Mouse (Mus musculus): ENCODE results near the gene Sec61a1. TPM values are rescaled to one million over a fixed set of nuclear protein-coding genes. Genes with fewer than 3 reads are reported as not detected.

Gene Sec61a1
- total RNA-seq, 1 experiment from 2014 or later = 94.5 TPM

DNA sequence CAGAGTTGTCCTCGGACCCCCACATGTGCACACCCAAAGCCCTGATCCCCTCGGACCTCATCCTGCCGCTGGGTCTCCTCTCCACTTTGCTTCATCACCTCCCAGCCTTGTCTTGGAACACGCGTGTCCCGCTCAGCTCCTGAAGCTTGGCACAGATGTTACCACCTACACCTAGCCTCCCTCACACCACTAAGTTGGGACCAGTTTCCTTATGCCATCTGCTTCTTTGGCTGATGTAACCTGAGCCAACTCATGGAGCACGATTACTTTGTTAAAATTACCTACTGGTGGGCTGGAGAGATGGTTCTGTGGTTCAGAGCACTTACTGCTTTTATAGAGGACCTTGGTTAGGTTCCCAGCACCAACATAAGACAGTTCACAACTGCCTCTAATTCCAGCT, 3.1 kb upstream of the Sec61a1 start:
- no peak for ATAC-seq (ENCODE audit: extremely low read depth, insufficient number of reproducible peaks, low FRiP score, poor library complexity, severe bottlenecking)

DNA sequence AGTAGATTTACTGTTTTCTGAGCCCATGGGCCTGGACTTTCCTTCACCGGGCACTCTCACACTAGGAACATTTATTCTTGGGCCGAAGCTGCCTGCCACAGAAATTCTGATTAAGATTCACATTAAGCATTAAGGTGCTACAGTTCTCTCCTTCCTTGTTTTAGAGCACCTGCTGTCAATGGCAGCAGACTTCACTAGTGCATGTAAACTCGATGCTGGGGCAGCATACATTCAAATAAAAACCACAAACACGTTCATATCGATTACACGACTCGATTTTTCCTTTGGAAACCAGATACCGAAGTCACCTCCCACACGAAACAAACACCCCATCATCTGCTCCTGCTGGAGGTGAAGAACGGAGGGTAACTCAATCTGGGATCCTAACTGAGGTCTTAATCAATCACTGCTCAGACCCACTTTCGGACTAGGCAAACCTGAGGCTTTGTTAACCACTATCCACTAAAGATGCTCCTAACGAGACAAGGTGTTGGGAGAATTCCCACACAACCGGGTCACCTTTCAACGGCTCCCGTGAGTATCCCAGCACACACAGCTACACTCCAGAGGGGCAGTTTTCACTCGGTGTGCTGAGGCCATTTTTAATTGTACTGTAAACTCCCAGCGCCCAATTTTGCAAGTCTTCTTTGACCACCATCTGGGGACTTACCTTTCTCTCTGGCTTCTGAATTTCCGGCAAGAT, 853 bp downstream of the Sec61a1 start:
- ATAC-seq (ENCODE audit: extremely low read depth, insufficient number of reproducible peaks, low FRiP score, poor library complexity, severe bottlenecking) = no peak

DNA sequence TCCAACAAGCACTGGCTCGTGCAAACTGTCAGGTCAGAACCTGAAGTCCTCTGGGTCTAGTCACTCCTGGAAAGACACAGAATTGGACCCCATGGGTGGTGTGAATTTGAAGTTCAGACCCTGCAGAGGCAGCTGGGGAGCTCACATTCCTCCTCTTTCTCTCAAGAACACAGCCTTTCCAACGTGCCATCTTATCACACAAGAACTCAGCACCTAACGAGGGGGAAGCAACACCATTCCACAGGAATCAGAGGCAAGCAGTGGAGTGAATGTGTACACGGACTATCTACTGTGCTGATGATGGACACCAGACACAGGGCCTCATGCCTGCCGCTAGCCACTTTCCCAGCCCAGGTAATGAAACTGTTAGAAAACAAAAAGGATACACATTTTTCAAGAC, 2.0 kb downstream of the Sec61a1 start:
- ATAC-seq (ENCODE audit: extremely low read depth, insufficient number of reproducible peaks, low FRiP score, poor library complexity, severe bottlenecking) = no peak

DNA sequence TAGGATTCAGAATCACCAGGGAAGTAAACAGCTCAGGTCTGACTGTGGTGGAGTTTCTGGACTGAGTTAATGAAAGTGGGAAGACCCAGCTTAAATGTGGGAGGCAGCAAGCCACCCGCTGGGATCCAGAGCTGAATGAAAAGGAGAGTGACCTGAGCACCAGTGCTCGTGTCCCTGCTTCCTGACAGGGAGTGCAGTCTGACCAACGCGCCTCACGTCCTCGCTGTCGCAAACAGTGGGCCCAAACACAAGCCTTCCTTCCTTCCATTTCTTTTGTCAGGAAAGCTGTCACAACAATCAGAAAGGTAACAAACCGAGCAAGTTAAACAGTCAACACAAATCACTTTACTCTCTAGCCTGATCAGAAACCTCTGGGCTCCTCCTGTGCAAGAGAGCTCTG, 2.7 kb downstream of the Sec61a1 start:
- no peak for ATAC-seq (ENCODE audit: extremely low read depth, insufficient number of reproducible peaks, low FRiP score, poor library complexity, severe bottlenecking)

DNA sequence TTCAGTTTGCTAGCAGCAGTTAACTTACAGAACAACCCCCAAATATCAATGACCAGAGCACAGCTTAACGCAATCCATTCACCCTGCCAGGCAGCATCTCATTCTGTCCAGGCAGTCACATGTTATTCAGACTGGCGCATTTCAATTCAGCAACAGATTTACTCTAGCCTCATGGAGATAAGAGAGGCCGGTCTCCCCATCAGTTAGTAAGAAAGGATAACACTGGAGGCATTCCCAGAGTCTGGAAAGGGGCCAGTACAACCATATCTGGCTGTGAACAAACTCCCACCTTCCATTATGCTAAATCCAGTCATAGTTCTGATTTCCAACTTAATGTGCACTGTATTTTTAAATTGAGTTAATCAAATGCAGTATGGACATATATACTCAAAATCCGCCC, 4.2 kb downstream of the Sec61a1 start:
- ATAC-seq (ENCODE audit: extremely low read depth, insufficient number of reproducible peaks, low FRiP score, poor library complexity, severe bottlenecking) = no peak

DNA sequence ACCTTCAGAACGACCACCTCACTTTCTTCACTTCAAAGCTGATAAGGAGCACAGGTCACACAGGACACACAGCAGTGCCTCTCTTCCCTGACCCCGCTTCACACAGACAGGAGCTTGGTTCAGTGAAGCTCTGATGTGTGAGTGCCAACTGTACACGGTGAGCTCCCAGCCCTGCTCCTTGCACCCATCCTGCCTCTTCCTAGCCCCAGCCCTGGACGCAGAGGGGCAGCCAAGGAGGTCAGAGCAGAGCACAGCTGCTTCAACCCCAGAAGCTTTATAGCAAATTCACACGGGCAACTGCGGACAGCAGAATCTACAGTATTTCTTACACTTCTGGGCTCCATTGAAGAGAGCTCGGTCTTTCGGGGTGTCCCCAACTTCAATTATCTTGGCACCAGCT, 4.7 kb downstream of the Sec61a1 start:
- no peak for ATAC-seq (ENCODE audit: extremely low read depth, insufficient number of reproducible peaks, low FRiP score, poor library complexity, severe bottlenecking)

DNA sequence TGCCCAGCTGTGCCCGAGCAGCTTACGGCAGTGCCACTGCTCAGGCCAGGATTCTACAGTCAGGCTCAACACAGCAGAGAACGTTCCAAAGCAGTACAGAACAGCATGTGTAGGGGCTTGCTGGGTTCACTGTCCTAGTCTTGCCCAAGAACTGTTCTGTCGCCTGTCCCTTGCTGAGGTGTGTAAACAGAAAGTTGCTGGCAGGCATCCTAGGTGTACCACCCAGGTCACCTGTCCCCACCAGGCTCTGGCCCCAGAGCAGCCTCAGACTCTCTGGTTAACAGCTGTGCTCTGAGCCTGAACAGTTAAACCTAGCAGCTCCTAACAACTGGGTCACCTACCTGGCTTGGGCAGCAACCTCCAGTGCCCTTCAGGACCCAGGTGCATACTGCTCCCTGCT, 15.7 kb downstream of the Sec61a1 start:
- ATAC-seq (ENCODE audit: extremely low read depth, insufficient number of reproducible peaks, low FRiP score, poor library complexity, severe bottlenecking) = no peak

DNA sequence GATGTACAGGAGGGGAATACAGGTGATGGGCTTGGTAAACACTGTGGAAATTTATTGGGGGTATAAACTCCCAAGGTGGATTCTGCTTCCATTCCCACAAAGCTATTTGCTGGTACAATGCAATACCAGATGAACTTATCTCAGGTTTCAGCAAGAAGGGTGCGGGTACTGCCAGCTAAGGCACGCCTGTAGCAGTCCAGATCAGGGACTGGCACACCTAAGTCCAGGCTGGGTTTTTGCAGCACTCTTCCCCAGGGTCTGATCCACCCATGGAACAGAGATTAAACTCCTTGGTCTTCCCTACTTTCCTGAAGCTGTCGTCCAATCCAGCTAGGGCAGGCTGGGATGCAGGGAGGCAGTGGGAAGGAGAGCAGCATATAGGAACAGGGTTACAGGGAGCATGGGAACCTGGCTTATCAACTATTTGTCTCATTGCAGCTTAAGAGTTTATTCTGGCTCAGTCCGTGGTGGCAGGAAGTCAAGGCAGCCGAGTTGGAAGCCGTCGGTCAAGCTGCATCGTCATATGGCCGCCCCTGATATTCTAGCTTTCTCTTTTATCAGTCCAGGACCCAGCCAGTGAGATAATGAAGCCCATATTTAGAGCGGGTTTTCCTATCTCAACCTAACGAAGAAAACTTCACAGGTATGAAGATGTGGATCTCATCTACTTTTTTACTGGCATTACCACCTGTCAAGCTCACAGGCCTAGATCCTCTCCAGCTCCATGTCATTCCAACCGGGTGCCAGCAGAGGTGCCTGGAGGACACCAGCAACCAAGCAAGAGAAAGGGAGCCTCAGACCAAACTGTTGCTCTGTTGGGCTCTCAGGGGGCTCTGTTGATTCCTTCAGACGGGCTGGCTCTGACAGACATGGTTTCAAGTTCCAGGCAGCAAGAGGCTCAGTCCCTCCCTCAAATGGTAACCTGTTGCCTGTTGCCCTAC, 16.4 kb downstream of the Sec61a1 start:
- no peak for ATAC-seq (ENCODE audit: extremely low read depth, insufficient number of reproducible peaks, low FRiP score, poor library complexity, severe bottlenecking)

DNA sequence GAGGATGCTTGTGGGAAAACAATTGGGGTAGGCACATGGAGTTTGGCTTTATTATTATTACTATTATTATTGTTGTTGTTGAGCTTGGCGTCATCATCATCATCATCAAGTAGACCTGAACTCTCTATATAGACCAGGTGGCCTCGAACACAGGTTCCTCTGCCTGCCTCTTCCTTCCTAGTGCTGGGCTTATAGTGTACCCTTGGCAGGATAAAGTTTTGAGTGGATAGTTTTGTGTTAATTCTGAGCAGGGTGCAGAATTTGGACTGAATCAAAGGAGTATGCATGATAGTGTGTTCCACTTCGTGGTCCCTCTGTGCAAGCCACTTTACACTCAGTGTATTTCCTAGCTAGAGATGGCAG, 18.3 kb downstream of the Sec61a1 start:
- ATAC-seq (ENCODE audit: extremely low read depth, insufficient number of reproducible peaks, low FRiP score, poor library complexity, severe bottlenecking) = no peak

DNA sequence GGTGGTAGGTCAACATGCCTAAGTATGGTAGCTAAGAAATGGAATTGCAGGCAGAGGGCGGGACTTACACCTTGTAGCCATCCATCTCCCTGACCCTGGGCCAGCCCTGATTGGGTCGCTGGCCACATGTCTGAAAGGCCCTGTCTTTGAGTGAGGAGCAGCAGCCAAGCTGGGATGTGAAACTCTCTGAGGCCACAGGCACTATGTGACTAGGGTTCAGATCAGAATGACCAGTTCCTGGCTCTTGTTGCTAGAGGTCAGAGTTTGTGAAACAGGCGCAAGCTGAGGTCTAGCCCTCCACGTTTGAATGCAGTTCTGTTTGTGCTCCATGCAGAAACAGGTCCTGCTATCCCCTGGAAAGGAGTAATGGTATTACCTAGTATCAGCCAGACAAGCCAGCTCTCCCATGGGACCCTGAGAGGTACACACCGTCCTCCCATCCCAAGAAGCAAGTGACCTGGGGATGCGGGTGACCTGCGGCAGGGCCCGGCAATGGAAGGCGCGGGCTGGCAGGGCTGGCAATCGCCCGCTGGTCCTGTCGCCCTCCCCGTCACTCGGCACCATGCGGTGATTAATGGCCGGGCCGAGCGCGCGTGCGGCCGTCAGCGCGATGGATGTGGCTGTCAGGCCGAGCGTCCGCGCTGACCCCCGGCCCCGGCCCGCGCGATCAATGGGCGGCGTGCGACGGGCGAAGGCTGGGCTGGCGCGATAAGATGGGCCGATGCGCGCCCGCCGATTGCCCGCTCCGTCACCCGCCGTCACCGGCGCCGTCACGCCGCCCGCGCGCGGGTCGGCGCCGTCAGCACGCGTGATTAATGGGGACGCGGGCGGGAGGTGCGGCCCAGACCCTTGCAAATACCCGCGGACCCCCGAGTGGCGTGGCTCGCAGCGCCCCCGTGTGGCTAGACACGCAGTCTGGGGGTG, 19.0 kb downstream of the Sec61a1 start:
- ATAC-seq (ENCODE audit: extremely low read depth, insufficient number of reproducible peaks, low FRiP score, poor library complexity, severe bottlenecking) = no peak

DNA sequence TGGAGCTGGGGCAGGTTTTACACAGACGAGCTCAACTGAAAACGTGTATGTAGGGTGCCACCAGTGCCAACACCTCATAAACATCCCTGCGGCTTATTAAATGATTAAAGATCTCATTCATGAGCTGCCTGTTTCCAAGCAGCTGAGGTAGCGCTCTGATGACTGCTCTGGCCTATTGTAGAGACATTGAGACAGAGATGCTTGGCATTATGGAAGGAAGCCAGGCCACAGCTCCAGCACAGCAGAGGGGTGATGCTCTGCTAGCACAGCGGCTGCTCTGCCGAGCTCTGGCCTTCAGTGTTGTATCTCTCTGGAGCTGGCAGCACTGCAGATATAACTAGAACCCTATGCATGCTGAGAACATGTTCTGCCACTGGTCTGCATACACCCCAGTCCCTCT, 25.0 kb downstream of the Sec61a1 start:
- ATAC-seq (ENCODE audit: extremely low read depth, insufficient number of reproducible peaks, low FRiP score, poor library complexity, severe bottlenecking) = no peak

DNA sequence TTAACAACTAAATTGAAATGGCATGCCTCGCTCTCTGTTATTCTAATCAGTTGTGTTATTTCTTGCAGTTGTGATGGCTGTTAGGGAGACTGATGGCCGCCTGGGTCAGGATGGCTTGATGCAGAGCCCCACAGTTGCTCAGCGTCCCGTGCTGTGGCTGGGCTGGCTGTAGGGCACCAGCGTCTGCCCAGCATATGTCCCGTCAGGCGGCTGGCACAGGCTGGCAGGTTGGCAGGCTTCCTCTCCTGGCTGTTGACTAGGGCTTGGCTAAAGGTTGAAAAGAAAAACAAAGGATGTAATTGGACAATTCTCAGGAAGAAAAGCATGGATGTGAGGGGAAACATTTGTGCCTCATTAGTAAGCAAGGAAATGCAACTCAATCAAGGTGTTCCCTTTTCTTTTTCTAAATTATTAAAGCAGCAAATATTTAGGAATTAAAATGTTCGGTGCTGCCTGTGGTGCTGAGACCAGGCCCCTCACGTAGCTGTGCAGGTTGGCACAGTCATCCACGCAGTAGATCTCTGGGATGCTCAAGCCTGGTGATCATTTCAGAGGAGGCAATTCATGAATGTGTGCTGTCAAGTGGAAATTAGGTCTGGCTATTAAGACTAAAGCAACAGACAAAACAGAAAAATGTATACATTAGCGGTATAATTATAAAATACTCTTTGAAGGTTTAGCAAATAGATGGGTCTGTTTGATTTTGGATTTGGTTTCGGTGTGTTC, 27.9 kb downstream of the Sec61a1 start:
- no peak for ATAC-seq (ENCODE audit: extremely low read depth, insufficient number of reproducible peaks, low FRiP score, poor library complexity, severe bottlenecking)

DNA sequence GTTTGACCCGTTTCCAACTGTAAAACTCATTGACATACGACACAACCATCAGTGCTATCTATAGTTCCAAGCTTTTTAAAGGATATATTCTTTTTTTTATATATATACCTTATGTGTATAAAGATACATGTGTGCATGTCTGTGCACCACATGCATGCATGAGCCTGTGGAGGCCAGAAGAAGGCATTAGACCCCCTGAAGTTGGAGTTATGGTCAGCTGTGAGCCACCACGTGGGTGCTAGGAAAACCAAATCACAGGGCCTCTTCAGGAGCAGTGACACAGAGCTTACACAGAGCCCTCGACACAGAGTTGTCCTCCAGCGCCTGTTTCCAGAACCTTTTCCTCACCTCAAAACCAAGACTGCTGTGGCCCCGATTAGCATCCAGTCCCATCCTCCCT, 28.9 kb downstream of the Sec61a1 start:
- no peak for ATAC-seq (ENCODE audit: extremely low read depth, insufficient number of reproducible peaks, low FRiP score, poor library complexity, severe bottlenecking)

DNA sequence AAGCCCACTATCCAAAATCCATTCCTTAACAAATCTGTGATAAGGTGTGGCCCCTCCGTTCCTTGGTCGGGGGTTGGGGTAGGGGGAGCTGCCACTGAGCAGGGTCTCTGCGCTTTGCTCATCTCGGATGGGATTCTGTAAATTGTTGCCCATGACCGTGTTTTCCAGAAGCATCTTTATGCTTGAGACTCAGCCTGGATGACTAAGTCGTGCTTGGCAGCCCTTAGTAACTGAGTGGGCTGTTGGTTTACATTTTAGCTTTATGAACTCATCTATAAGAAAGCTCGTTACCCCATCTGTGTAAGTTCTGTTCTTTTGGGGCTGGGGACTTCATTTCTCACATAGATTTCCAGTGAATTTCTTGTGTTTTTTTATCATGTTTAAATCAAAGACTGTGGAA, 29.7 kb downstream of the Sec61a1 start:
- no peak for ATAC-seq (ENCODE audit: extremely low read depth, insufficient number of reproducible peaks, low FRiP score, poor library complexity, severe bottlenecking)

DNA sequence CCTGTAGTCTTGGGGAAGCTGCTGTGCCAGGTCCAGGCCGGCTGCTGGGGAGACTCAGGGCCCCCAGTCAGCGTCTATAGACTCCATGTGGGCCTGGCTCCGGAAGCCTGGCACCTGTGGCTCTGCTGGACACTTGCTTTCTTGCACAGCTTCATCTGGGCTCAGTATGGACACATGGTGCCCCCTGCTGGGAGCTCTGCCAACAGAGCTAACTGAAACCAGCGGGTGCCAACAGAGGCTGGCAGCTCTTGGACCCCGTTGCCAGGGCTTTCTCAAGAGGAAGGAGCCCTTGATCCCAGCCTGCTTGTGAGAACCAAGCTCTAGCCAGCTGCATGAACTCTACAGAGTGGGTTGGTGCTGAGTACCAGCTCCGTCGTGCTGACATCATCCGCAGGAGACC, 31.8 kb downstream of the Sec61a1 start:
- no peak for ATAC-seq (ENCODE audit: extremely low read depth, insufficient number of reproducible peaks, low FRiP score, poor library complexity, severe bottlenecking)

DNA sequence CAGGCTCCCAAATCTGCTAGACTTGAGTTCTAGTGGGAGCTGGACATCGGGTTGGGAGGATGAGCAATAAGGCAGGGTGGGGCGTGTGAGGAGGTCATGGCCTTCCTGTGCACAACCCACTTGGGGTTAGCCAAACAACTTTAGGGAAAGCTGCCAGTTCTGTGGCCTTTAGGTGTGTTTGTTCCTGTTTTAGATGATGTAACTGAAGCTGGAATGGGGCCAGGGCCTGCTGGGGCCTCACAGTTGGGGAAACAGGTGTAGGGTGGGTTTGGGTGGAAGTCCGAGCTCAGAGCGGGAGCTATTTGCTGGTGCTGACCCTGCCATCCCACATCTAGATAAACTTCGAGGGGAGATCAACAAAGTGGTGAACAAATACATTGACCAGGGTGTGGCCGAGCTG, 33.3 kb downstream of the Sec61a1 start:
- ATAC-seq (ENCODE audit: extremely low read depth, insufficient number of reproducible peaks, low FRiP score, poor library complexity, severe bottlenecking) = no peak

DNA sequence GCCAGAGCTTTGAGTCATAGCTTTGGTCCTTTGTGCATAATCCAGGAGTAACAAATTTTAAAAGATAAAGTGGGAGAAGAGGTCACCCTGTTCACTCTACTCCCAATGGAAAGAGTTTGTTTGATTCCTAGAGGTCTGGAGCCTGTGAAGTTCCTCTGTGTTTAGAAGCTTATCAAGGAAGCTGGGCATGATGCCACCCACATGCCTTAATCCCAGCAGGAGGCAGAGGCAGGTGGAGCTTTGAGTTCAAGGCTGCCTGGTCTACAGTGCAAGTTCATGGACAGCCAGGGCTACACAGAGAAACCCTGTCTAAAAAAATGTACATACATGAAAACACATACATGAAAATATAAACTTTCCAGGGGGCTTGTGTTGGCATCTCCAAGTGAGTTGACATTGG, 34.8 kb downstream of the Sec61a1 start:
- no peak for ATAC-seq (ENCODE audit: extremely low read depth, insufficient number of reproducible peaks, low FRiP score, poor library complexity, severe bottlenecking)

DNA sequence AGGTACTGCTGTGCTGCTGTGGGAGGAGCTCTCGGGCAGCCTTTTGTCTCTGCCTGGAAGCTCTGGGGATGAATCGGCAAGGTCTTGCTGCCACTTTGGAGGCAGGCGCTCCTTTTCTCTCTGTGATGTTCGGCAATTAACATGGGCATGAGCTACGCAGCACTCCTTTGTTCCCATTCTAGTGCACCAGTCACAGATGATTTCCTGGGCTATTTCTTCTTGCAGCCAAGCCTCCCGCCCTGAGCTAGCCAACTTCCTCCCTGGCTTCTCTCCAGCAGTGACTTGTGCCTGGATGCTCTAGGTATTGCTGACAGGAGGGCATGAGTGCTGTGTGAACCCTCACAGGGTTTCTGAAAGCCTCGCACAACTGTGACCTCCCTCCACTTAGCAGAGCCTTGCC, 35.6 kb downstream of the Sec61a1 start:
- ATAC-seq (ENCODE audit: extremely low read depth, insufficient number of reproducible peaks, low FRiP score, poor library complexity, severe bottlenecking) = no peak

DNA sequence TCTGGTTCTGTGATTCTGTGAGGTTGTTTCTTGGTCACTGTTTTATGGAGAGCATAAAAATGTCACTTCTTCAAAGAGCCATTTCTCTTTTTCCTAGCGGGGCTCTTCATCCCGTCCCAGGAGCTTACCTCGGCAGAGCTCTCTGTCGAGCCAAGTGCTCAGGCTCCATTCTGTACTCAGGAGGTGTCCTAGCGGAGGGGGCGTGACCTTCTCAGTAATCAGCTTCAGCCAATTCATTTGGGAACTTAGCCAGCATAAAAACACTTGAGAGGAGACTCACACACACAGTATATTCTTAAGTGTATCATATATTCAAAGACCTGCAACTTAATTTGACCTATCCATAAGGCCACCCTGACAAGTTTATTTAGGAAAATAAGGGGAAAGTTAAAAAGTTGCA, 38.3 kb downstream of the Sec61a1 start:
- ATAC-seq (ENCODE audit: extremely low read depth, insufficient number of reproducible peaks, low FRiP score, poor library complexity, severe bottlenecking) = no peak

Data from neutrophil, adult 5-6 weeks (primary cell).